21 mouse cellular contexts compared by ENCODE assay signal in genomic region chr3:38178295-38178694, GRCm38 (mm10).
A peak's percentile ranks its signal among the peaks of the same experiment; 100 is the strongest.
DNase-seq lines count a peak whose midpoint lies in the region; ATAC-seq and TF ChIP-seq lines count a peak whose summit lies in the region.
"Had no signal": no experiment of that assay in that cellular context is flagged by ENCODE, and none has a peak within 500 bp of the region (broad histone marks: within the 10 kb centered on the region; RNA-seq: fewer than 3 reads in every experiment).

No protein-coding gene starts in this region.

- H3K4me2 ChIP-seq in kidney, postnatal 0 days (ENCODE audit: low read length), result no peak overlapping the region
- H3K4me2 ChIP-seq in kidney, embryonic 14.5 days (replicated peaks; ENCODE audit: low read depth, low read length), result no peak overlapping the region
- H3K4me2 ChIP-seq: embryonic facial prominence, embryonic 15.5 days; heart, embryonic 13.5 days; limb, embryonic 12.5 days; midbrain, embryonic 13.5 days; neural tube, embryonic 15.5 days had no signal

- no peak overlapping the region for H3K27ac ChIP-seq in kidney, postnatal 0 days
- no peak overlapping the region for H3K27ac ChIP-seq in kidney, embryonic 14.5 days (ENCODE audit: low read depth, low read length)
- H3K27ac ChIP-seq in thymus, adult 2 months (ENCODE audit: control insufficient read depth, insufficient read depth, low read length), result no peak overlapping the region
- H3K27ac ChIP-seq: embryonic facial prominence, embryonic 15.5 days; heart, embryonic 13.5 days; hindbrain, postnatal 0 days; limb, embryonic 12.5 days; macrophage; midbrain, embryonic 13.5 days; neural tube, embryonic 15.5 days had no signal

- DNase-seq in CD4-positive, CD25-positive, alpha-beta regulatory T cell, adult 2 months (ENCODE audit: low read depth, low spot score), result peak; percentile 25
- no peak for DNase-seq in kidney, postnatal 0 days (ENCODE audit: low spot score)
- peak; percentile 8 for DNase-seq in thymus, postnatal 14 days
- no peak for DNase-seq in thymus, adult 2 months
- DNase-seq in embryo, embryonic 10.5 days (ENCODE audit: low spot score), result no peak
- DNase-seq: cerebellum, adult 9-11 months; embryo, embryonic 11 days; gastrocnemius, postnatal 25 days; heart, postnatal 4 days; lung, adult 2 months; right cerebral cortex, postnatal 4 days had no signal

- no peak for ATAC-seq in CD4-positive, CD25-positive, alpha-beta regulatory T cell, adult 4 months
- no peak for ATAC-seq in kidney, postnatal 0 days (replicated peaks; ENCODE audit: low FRiP score, low read depth)
- ATAC-seq in kidney, embryonic 14.5 days (ENCODE audit: low FRiP score, low TSS enrichment), result no peak
- ATAC-seq in frontal cortex, adult (ENCODE audit: low TSS enrichment), result no peak
- ATAC-seq: hindbrain, postnatal 0 days; midbrain, embryonic 13.5 days had no signal

- TF ChIP-seq CTCF in kidney, postnatal 0 days (IDR thresholded peaks at IDR 0.05; ENCODE audit: low read depth), result 0 out of 2 replicates have a peak, but pooled peaks have one; percentile 20
- no peak for TF ChIP-seq CTCF in thymus, adult 2 months (IDR thresholded peaks at IDR 0.05; ENCODE audit: borderline replicate concordance, control insufficient read depth, extremely low read depth, insufficient read depth, low read length, poor library complexity)

- no peaks in the 10 kb centered on the region for H3K27me3 ChIP-seq in kidney, postnatal 0 days (ENCODE audit: insufficient read depth, low read length)
- no peaks in the 10 kb centered on the region for H3K27me3 ChIP-seq in kidney, embryonic 14.5 days (ENCODE audit: control insufficient read depth, insufficient read depth, low read length)
- no peaks in the 10 kb centered on the region for H3K27me3 ChIP-seq in thymus, adult 2 months (ENCODE audit: control insufficient read depth, insufficient read depth, low read length)
- H3K27me3 ChIP-seq: embryonic facial prominence, embryonic 15.5 days; heart, embryonic 13.5 days; limb, embryonic 12.5 days; midbrain, embryonic 13.5 days; neural tube, embryonic 15.5 days had no signal

- H3K9ac ChIP-seq in kidney, postnatal 0 days (ENCODE audit: low read depth, low read length), result no peak overlapping the region
- no peak overlapping the region for H3K9ac ChIP-seq in kidney, embryonic 14.5 days (ENCODE audit: low read depth, low read length)
- H3K9ac ChIP-seq: embryonic facial prominence, embryonic 15.5 days; heart, embryonic 13.5 days; limb, embryonic 12.5 days; midbrain, embryonic 13.5 days; neural tube, embryonic 15.5 days had no signal

- no peak for TF ChIP-seq POLR2A in thymus, adult 2 months (IDR thresholded peaks at IDR 0.05; ENCODE audit: control insufficient read depth, extremely low read depth, insufficient read depth, low read length, poor library complexity)

- peaks cover 5% of the 10 kb centered on the region; the same call in 1 of the 2 replicates for H3K4me1 ChIP-seq in kidney, postnatal 0 days (replicated peaks; ENCODE audit: insufficient read depth, low read length)
- no peaks in the 10 kb centered on the region for H3K4me1 ChIP-seq in kidney, embryonic 14.5 days (ENCODE audit: control insufficient read depth, insufficient read depth, low read length)
- H3K4me1 ChIP-seq in thymus, adult 2 months (replicated peaks; ENCODE audit: control insufficient read depth, insufficient read depth, low read length), result no peaks in the 10 kb centered on the region
- H3K4me1 ChIP-seq: embryonic facial prominence, embryonic 15.5 days; heart, embryonic 13.5 days; midbrain, embryonic 13.5 days; neural tube, embryonic 15.5 days had no signal

- H3K9me3 ChIP-seq in kidney, postnatal 0 days (replicated peaks; ENCODE audit: low read length), result no peaks in the 10 kb centered on the region
- no peaks in the 10 kb centered on the region for H3K9me3 ChIP-seq in kidney, embryonic 14.5 days (ENCODE audit: control insufficient read depth, low read length)
- H3K9me3 ChIP-seq: embryonic facial prominence, embryonic 15.5 days; heart, embryonic 13.5 days; limb, embryonic 12.5 days; midbrain, embryonic 13.5 days; neural tube, embryonic 15.5 days had no signal

- no peak overlapping the region for H3K4me3 ChIP-seq in kidney, postnatal 0 days (replicated peaks; ENCODE audit: low read depth, low read length)
- no peak overlapping the region for H3K4me3 ChIP-seq in kidney, embryonic 14.5 days (ENCODE audit: low read length)
- no peak overlapping the region for H3K4me3 ChIP-seq in thymus, adult 2 months (ENCODE audit: control insufficient read depth, insufficient read depth, low read length)
- H3K4me3 ChIP-seq: embryonic facial prominence, embryonic 15.5 days; heart, embryonic 13.5 days; limb, embryonic 12.5 days; midbrain, embryonic 13.5 days; neural tube, embryonic 15.5 days had no signal

- no peaks in the 10 kb centered on the region for H3K36me3 ChIP-seq in kidney, postnatal 0 days (ENCODE audit: insufficient read depth, low read length)
- H3K36me3 ChIP-seq in kidney, embryonic 14.5 days (ENCODE audit: control insufficient read depth, insufficient read depth, low read length), result no peaks in the 10 kb centered on the region
- H3K36me3 ChIP-seq in thymus, adult 2 months (ENCODE audit: control insufficient read depth, insufficient read depth, low read length), result no peaks in the 10 kb centered on the region
- H3K36me3 ChIP-seq: embryonic facial prominence, embryonic 15.5 days; heart, embryonic 13.5 days; limb, embryonic 12.5 days; midbrain, embryonic 13.5 days; neural tube, embryonic 15.5 days had no signal

Comparison
In these comparisons a context has a peak if more than half of its experiments do, and no peak if none do; other contexts are left out.
1. DNase-seq: peak in CD4-positive, CD25-positive, alpha-beta regulatory T cell, adult 2 months (single experiment) and thymus, postnatal 14 days (single experiment); none in kidney, postnatal 0 days (single experiment), thymus, adult 2 months (single experiment) and embryo, embryonic 10.5 days (single experiment).